Mouse (Mus musculus) MEL (cell line): ENCODE measurements at regions not wholly inside any gene's neighbourhood (a gene's known extent, or its start where the extent isn't known, plus 50 kb on each side); places are given as distances from the start of the nearest gene placed in this dataset.

Experiments
- DNase-seq: peaks from one replicate; pipeline ENCODE4 v3.0.0; 2011; ENCODE audit warnings: low read depth, low spot score
- H3K27ac ChIP-seq: 2 replicates; pipeline ENCODE4 v1.5.1; 2012; ENCODE audit warnings: low read depth, mild to moderate bottlenecking, control low read depth, low read length, moderate library complexity; ENCODE audit not compliant: control insufficient read depth
- H3K27me3 ChIP-seq, 2 experiments: fragments of 150-350 bp in 1 of 2; sonication (generic) in 1 of 2; 2 replicates each; pipeline ENCODE4 v1.6.1; 2012; ENCODE audit warnings: low read length in 2 of 2, mild to moderate bottlenecking in 2 of 2, improper control_type of control experiment in 1 of 2, moderate library complexity in 1 of 2; ENCODE audit not compliant: insufficient read depth in 2 of 2, control insufficient read depth in 1 of 2
- H3K36me3 ChIP-seq, 2 experiments: 2 replicates each; pipeline ENCODE4 v1.6.1; 2012 to 2014; ENCODE audit warnings: low read length in 2 of 2, improper control_type of control experiment in 1 of 2, inconsistent platforms in 1 of 2, mild to moderate bottlenecking in 1 of 2; ENCODE audit not compliant: insufficient read depth in 2 of 2, control insufficient read depth in 1 of 2
- H3K4me1 ChIP-seq, 2 experiments: fragments of 150-350 bp in 1 of 2; sonication (generic) in 1 of 2; 2 replicates each; pipeline ENCODE4 v1.6.1; 2012; ENCODE audit warnings: low read length in 2 of 2, improper control_type of control experiment in 1 of 2, mild to moderate bottlenecking in 1 of 2; ENCODE audit not compliant: insufficient read depth in 2 of 2, control insufficient read depth in 1 of 2
- H3K4me3 ChIP-seq, 2 experiments: fragments of 150-350 bp in 1 of 2; sonication (generic) in 1 of 2; 2 replicates each; pipeline ENCODE4 v1.5.1; 2012; ENCODE audit warnings: low read depth in 2 of 2, low read length in 2 of 2, mild to moderate bottlenecking in 2 of 2, moderate library complexity in 2 of 2, control low read depth in 1 of 2, improper control_type of control experiment in 1 of 2; ENCODE audit not compliant: control insufficient read depth in 1 of 2, insufficient read depth in 1 of 2
- H3K79me2 ChIP-seq: 2 replicates; pipeline ENCODE4 v1.6.1; 2012; ENCODE audit warnings: mild to moderate bottlenecking, low read length, moderate library complexity; ENCODE audit not compliant: control insufficient read depth, poor library complexity, insufficient read depth
- H3K9ac ChIP-seq: 2 replicates; pipeline ENCODE4 v1.6.1; 2012; ENCODE audit warnings: low read depth, mild to moderate bottlenecking, control low read depth, low read length, moderate library complexity; ENCODE audit not compliant: control insufficient read depth, poor library complexity, severe bottlenecking
- H3K9me3 ChIP-seq: fragments of 150-350 bp; sonication (generic); replicated peaks from 2 replicates; pipeline ENCODE4 v1.6.1; 2012; ENCODE audit warnings: mild to moderate bottlenecking, low read length, improper control_type of control experiment, moderate library complexity; ENCODE audit not compliant: insufficient read depth
- BHLHE40 ChIP-seq: IDR thresholded peaks from 2 replicates; pipeline ENCODE4 v1.6.1; 2012; ENCODE audit warnings: low read depth, mild to moderate bottlenecking, inconsistent platforms, low read length, improper control_type of control experiment, borderline replicate concordance
- CHD2 ChIP-seq: IDR thresholded peaks from 2 replicates; pipeline ENCODE4 v1.6.1; 2011; ENCODE audit warnings: low read length, improper control_type of control experiment
- CTCF ChIP-seq, 3 experiments: IDR thresholded peaks in 2 of 3; conservative IDR thresholded peaks in 1 of 3; 2 replicates each; pipeline ENCODE4 v1.5.1; 2011 to 2012; ENCODE audit warnings: low read length in 3 of 3, low read depth in 2 of 3, mild to moderate bottlenecking in 2 of 3, improper control_type of control experiment in 1 of 3, inconsistent platforms in 1 of 3, mixed read lengths in 1 of 3, moderate library complexity in 1 of 3; ENCODE audit not compliant: control insufficient read depth in 1 of 3, insufficient read depth in 1 of 3, poor library complexity in 1 of 3, severe bottlenecking in 1 of 3
- E2F4 ChIP-seq: IDR thresholded peaks from 2 replicates; pipeline ENCODE4 v1.6.1; 2011; ENCODE audit warnings: low read depth, low read length, improper control_type of control experiment, borderline replicate concordance
- ELF1 ChIP-seq: IDR thresholded peaks from 2 replicates; pipeline ENCODE4 v1.6.1; 2014; ENCODE audit warnings: low read depth, mild to moderate bottlenecking, inconsistent platforms, low read length, improper control_type of control experiment, moderate library complexity
- GABPA ChIP-seq: IDR thresholded peaks from 2 replicates; pipeline ENCODE4 v1.6.1; 2012; ENCODE audit warnings: low read depth, mild to moderate bottlenecking, inconsistent platforms, low read length, improper control_type of control experiment, moderate library complexity
- HCFC1 ChIP-seq: IDR thresholded peaks from 2 replicates; pipeline ENCODE4 v1.6.1; 2012; ENCODE audit warnings: low read depth, mild to moderate bottlenecking, inconsistent platforms, low read length, improper control_type of control experiment, moderate library complexity
- MAFK ChIP-seq: IDR thresholded peaks from 2 replicates; pipeline ENCODE4 v1.6.1; 2011; ENCODE audit warnings: low read depth, mild to moderate bottlenecking, low read length, improper control_type of control experiment, borderline replicate concordance
- MAZ ChIP-seq: IDR thresholded peaks from 2 replicates; pipeline ENCODE4 v1.6.1; 2012; ENCODE audit warnings: low read depth, mild to moderate bottlenecking, inconsistent platforms, low read length, improper control_type of control experiment
- MEF2A ChIP-seq: IDR thresholded peaks from 2 replicates; pipeline ENCODE4 v1.6.1; 2014; ENCODE audit warnings: low read depth, mild to moderate bottlenecking, inconsistent platforms, low read length, improper control_type of control experiment; ENCODE audit not compliant: poor library complexity, insufficient replicate concordance, severe bottlenecking; ENCODE audit errors: extremely low read depth
- MXI1 ChIP-seq: IDR thresholded peaks from 2 replicates; pipeline ENCODE4 v1.6.1; 2011; ENCODE audit warnings: mild to moderate bottlenecking, low read depth, low read length, improper control_type of control experiment
- MYB ChIP-seq: IDR thresholded peaks from 2 replicates; pipeline ENCODE4 v1.6.1; 2011; ENCODE audit warnings: mild to moderate bottlenecking, low read depth, low read length, improper control_type of control experiment
- POLR2A ChIP-seq, 2 experiments: IDR thresholded peaks; 2 replicates each; pipeline ENCODE4 v1.6.1; 2011 to 2012; ENCODE audit warnings: low read length in 2 of 2, mild to moderate bottlenecking in 2 of 2, control low read depth in 1 of 2, improper control_type of control experiment in 1 of 2, low read depth in 1 of 2, moderate library complexity in 1 of 2; ENCODE audit not compliant: control insufficient read depth in 1 of 2, insufficient read depth in 1 of 2, poor library complexity in 1 of 2
- RAD21 ChIP-seq: IDR thresholded peaks from 2 replicates; pipeline ENCODE4 v1.6.1; 2011; ENCODE audit warnings: mild to moderate bottlenecking, low read depth, low read length, improper control_type of control experiment
- SMC3 ChIP-seq: IDR thresholded peaks from 2 replicates; pipeline ENCODE4 v1.6.1; 2011; ENCODE audit warnings: low read depth, low read length, improper control_type of control experiment
- TAL1 ChIP-seq: IDR thresholded peaks from 2 replicates; pipeline ENCODE4 v1.6.1; 2012; ENCODE audit warnings: mild to moderate bottlenecking, inconsistent platforms, low read length, moderate library complexity, mixed read lengths
- UBTF ChIP-seq: IDR thresholded peaks from 2 replicates; pipeline ENCODE4 v1.6.1; 2012; ENCODE audit warnings: low read depth, mild to moderate bottlenecking, inconsistent platforms, low read length, improper control_type of control experiment, moderate library complexity, borderline replicate concordance; ENCODE audit not compliant: insufficient read depth
- ZC3H11A ChIP-seq: IDR thresholded peaks from 2 replicates; pipeline ENCODE4 v1.6.1; 2012; ENCODE audit warnings: low read depth, mild to moderate bottlenecking, inconsistent platforms, low read length, improper control_type of control experiment
- ZMIZ1 ChIP-seq: IDR thresholded peaks from 2 replicates; pipeline ENCODE4 v1.6.1; 2012; ENCODE audit warnings: low read depth, mild to moderate bottlenecking, inconsistent platforms, low read length, improper control_type of control experiment, moderate library complexity

DNA sequence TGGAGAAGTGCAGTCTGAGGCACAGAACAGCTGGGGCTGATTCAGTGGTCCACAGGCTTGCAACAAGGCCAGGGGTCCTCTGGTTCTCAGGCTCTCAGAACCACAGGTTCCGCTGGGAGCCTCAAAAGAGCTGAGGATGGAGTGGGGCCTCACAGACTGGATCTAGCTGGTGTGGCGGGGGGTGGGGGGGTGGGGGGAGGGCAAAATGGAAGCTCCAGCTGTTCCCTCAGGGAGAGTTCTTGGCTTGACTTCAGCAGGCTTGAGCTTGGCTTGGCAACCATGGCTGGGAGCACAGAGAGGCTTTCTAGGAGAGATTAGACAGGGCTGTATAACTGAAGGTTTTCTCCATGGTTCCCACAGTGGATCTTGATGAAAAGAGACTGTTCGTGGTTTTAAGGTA is 553.1 kb upstream of the Impad1 start:
- Histone ChIP-seq H3K27me3 (no peaks in the 10 kb centered on the region), H3K9me3 (no peaks in the 10 kb centered on the region), H3K79me2 (no peaks in the 10 kb centered on the region), H3K9ac (no peak overlapping the region), H3K4me3 (no peak overlapping the region), H3K27ac (no peak overlapping the region), H3K36me3 (no peaks in the 10 kb centered on the region), H3K4me1 (no peaks in the 10 kb centered on the region)
- no peak for DNase-seq
- no peak for TF ChIP-seq E2F4
- no peak for TF ChIP-seq MEF2A
- TF ChIP-seq BHLHE40 = no peak
- no peak for TF ChIP-seq CTCF (IDR thresholded peaks at IDR 0.05 in 2 of 3, conservative IDR thresholded peaks at IDR 0.05 in 1 of 3; ENCODE audit: control insufficient read depth in 1 of 3, insufficient read depth in 1 of 3, low read depth in 2 of 3, low read length in 3 of 3, poor library complexity in 1 of 3, severe bottlenecking in 1 of 3)
- TF ChIP-seq MAZ = no peak
- no peak for TF ChIP-seq MYB
- no peak for TF ChIP-seq POLR2A (IDR thresholded peaks at IDR 0.05; ENCODE audit: control insufficient read depth in 1 of 2, insufficient read depth in 1 of 2, low read depth in 1 of 2, low read length in 2 of 2, poor library complexity in 1 of 2)
- TF ChIP-seq ELF1 = no peak
- no peak for TF ChIP-seq RAD21
- no peak for TF ChIP-seq TAL1
- TF ChIP-seq CHD2 = no peak
- TF ChIP-seq ZMIZ1 = no peak
- no peak for TF ChIP-seq GABPA
- TF ChIP-seq UBTF = no peak
- no peak for TF ChIP-seq MAFK

- Histone ChIP-seq H3K79me2 (no peaks in the 10 kb centered on the region), H3K36me3 (no peaks in the 10 kb centered on the region), H3K4me1 (no peaks in the 10 kb centered on the region), H3K27ac (no peak overlapping the region), H3K4me3 (no peak overlapping the region), H3K9me3 (no peaks in the 10 kb centered on the region), H3K9ac (no peak overlapping the region), H3K27me3 (no peaks in the 10 kb centered on the region)
- no peak for DNase-seq
- no peak for TF ChIP-seq MAFK
- no peak for TF ChIP-seq SMC3
- no peak for TF ChIP-seq ZC3H11A
- TF ChIP-seq POLR2A (IDR thresholded peaks at IDR 0.05; ENCODE audit: control insufficient read depth in 1 of 2, insufficient read depth in 1 of 2, low read depth in 1 of 2, low read length in 2 of 2, poor library complexity in 1 of 2) = no peak
- TF ChIP-seq MXI1 = no peak
- TF ChIP-seq HCFC1 = no peak
These were observed 551.6 kb upstream of the Impad1 start for GRCm38 (mm10) chr4:5344739-5345138.
